Mouse (Mus musculus): Measurements from ENCODE around the gene Cnnm2. TPM values are rescaled to one million over a fixed set of nuclear protein-coding genes. Genes with fewer than 3 reads are reported as not detected.
"Not testable (repeated sequence)": the region's sequence is repeated elsewhere in the genome, so short reads cannot be mapped to it uniquely, and the experiment has no call there.

Cnnm2 gene
- polyA plus RNA-seq (2015; fragmentation: Nextera tagmentation; extraction: Ambion mirVana) = 3.6 and 4.1 TPM in 2 replicates

DNA sequence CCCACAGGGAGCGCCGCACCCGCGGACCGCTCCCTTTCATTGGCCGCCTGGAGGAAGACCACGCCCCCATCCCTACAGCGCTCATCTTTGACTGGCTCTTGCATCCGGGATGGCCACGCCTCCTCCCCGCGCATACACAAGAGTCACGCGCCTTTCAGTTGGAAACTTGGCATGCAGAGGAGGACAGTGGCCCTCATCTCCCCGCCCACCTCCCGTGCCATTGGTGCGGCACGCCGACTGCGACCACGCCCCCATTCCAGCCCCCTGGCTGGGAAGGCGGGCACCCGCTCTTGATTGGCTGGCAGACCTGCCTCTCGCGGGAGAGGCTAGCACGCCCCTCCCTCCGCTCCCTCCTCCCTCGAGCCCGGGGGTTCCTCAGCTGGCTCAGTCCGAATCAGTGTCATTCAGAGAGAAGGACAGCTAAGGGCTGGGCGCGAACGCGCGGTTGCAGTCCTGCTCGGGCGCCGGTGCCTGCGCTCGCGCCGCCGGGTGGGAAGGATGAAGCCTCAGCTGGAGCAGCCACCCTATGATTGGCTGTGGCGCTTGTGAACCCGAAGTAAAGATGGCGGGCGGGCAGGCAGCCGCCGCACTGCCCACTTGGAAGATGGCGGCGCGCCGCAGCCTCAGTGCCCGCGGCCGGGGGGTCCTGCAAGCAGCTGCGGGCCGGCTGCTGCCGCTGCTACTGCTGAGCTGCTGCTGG is at the start of gene Cnnm2:
TSS of gene Cnnm2 (plus strand) at position 350 of the 700 bp plus-strand sequence.
- peaks cover 17% of the 10 kb centered on the region for H3K27me3 ChIP-seq
- peak within 1 kb of the TSS; percentile 67 for H3K9ac ChIP-seq
- peak within 1 kb of the TSS; percentile 100 for H3K4me2 ChIP-seq (replicated peaks)
- H3K9me3 ChIP-seq (replicated peaks) = no peaks in the 10 kb centered on the region
- WGBS = under 1% methylated on average over 59 of the region's 59 CpGs
- ATAC-seq (ENCODE audit: insufficient number of reproducible peaks, low FRiP score, low TSS enrichment, low read depth) = peak; percentile 96
- peak within 1 kb of the TSS; percentile 80 for H3K4me3 ChIP-seq (replicated peaks)
- H3K4me1 ChIP-seq = peaks cover 26% of the 10 kb centered on the region
- no peaks in the 10 kb centered on the region for H3K36me3 ChIP-seq
- peak within 1 kb of the TSS; percentile 79 for H3K27ac ChIP-seq (replicated peaks)

DNA sequence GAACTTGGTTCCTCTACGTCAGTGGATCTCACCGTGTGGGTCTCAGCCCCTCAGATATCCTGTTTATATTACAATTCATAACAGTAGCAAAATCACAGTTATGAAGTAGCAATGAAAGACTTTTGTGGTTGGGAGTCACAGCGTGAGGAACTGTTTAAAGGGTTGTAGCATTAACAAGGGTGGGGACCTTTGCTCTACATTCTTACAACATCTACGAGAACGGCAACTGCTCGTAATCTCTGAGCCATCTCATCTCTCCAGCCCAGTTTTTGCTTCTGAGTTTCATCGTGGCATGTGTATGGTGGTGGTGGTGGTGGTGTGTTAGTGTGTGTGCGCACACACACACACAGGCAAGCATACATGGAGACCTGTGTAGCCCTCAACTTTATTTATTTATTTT is 47.2 kb upstream of the Cnnm2 start:
- Histone ChIP-seq H3K27me3 (no peaks in the 10 kb centered on the region), H3K9ac (no peak overlapping the region), H3K36me3 (peaks cover 16% of the 10 kb centered on the region; the same call in 1 of the 2 replicates), H3K27ac (replicated peaks) (no peak overlapping the region), H3K4me2 (replicated peaks) (no peak overlapping the region), H3K4me3 (replicated peaks) (no peak overlapping the region), H3K9me3 (replicated peaks) (no peaks in the 10 kb centered on the region), H3K4me1 (no peaks in the 10 kb centered on the region)
- WGBS = 77% methylated on average over 8 of the region's 8 CpGs
- no peak for ATAC-seq (ENCODE audit: insufficient number of reproducible peaks, low FRiP score, low TSS enrichment, low read depth)

DNA sequence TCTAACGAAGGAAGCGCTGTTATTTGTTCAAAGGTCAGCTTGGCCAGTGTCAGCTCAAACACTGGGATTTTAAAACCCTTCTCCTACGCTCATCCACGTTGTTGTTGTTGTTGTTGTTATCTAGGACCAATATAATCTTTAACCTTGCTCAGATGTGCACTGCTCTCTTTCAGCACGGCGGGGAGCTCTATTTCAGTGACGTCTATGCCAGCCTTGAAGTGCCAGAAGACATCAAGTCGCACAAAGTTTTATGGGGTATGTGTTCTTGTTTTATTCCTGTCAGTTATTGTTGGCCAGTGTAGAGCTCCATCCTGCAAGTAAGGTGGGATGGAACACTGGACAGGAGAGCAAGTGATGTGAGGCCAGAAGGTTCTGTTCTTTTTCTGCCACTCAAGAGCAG is 46.4 kb upstream of the Cnnm2 start:
- no peak overlapping the region for H3K9ac ChIP-seq
- no peak for ATAC-seq (ENCODE audit: insufficient number of reproducible peaks, low FRiP score, low TSS enrichment, low read depth)
- H3K4me3 ChIP-seq (replicated peaks) = no peak overlapping the region
- H3K36me3 ChIP-seq = peaks cover 16% of the 10 kb centered on the region; the same call in 1 of the 2 replicates
- H3K27me3 ChIP-seq = no peaks in the 10 kb centered on the region
- H3K27ac ChIP-seq (replicated peaks) = no peak overlapping the region
- no peaks in the 10 kb centered on the region for H3K4me1 ChIP-seq
- no peaks in the 10 kb centered on the region for H3K9me3 ChIP-seq (replicated peaks)
- WGBS = 87% methylated on average over 8 of the region's 8 CpGs
- no peak overlapping the region for H3K4me2 ChIP-seq (replicated peaks)

DNA sequence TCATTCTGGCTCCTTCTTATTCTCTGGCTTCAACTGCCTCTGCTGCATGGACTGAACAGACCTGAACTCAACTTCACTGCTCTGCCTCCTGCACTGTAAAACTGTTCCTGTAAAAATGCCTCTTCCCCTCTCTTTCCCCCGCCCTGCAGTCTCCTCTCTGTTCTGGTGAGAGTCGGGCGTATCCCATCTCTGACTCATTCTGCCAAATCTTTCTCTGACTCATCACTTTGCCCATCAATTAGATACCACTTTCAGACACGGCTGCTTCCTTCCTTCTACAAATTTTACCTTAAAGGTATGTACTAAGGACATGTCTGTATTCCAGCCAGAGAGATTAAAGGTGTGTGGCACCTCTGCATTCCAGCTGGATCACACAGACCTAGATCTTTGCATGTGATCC is 43.2 kb upstream of the Cnnm2 start:
- Histone ChIP-seq H3K4me3 (replicated peaks) (no peak overlapping the region), H3K27ac (replicated peaks) (no peak overlapping the region), H3K36me3 (peaks cover 9% of the 10 kb centered on the region; the same call in 1 of the 2 replicates), H3K4me1 (no peaks in the 10 kb centered on the region), H3K27me3 (no peaks in the 10 kb centered on the region), H3K9me3 (replicated peaks) (no peaks in the 10 kb centered on the region), H3K4me2 (replicated peaks) (no peak overlapping the region), H3K9ac (no peak overlapping the region)
- ATAC-seq (ENCODE audit: insufficient number of reproducible peaks, low FRiP score, low TSS enrichment, low read depth) = no peak
- 76% methylated on average over 4 of the region's 4 CpGs for WGBS

DNA sequence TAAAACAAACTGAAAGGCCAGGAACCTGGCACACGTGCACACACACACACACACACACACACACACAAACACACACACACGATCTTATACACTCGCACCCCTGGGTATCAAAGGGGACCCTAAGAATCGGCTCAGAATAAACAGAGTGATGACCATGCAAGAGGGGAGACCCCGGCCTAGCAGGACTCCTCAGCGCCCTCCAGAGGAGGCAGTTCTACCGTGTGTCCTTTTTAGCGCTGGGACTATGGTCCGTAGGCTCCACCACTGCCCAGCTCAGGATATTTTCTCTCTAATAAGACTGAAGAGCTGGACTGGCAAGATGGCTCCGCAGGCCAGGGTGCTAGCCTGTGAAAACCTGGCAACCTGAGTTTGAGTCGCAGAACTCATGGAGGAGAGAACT is 37.0 kb upstream of the Cnnm2 start:
- no peak overlapping the region for H3K4me2 ChIP-seq (replicated peaks)
- no peaks in the 10 kb centered on the region for H3K27me3 ChIP-seq
- WGBS = 65% methylated on average over 11 of the region's 11 CpGs
- no peak overlapping the region for H3K9ac ChIP-seq
- peaks cover 7% of the 10 kb centered on the region; the same call in 1 of the 2 replicates for H3K36me3 ChIP-seq
- ATAC-seq (ENCODE audit: insufficient number of reproducible peaks, low FRiP score, low TSS enrichment, low read depth) = no peak
- H3K27ac ChIP-seq (replicated peaks) = no peak overlapping the region
- H3K4me3 ChIP-seq (replicated peaks) = no peak overlapping the region
- H3K9me3 ChIP-seq (replicated peaks) = no peaks in the 10 kb centered on the region
- H3K4me1 ChIP-seq = no peaks in the 10 kb centered on the region

DNA sequence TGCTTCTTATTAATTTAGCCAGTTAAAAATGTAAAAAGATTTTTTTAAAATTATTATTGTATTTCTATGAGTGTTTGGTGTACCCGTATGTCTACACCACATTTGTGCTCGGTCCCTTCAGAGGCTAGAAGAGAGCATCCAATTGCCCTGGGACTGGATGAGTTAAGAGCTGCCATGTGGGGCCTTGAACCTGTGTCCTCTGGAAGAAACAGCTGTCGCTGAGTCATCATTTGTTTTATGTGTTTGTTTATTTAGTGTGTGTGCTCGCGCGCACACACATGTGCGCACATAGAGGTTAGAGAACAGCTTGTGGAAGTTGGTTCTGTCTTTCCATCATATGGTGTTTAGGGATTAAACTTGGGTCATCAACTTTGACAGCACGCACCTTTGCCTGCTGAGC is 35.3 kb upstream of the Cnnm2 start:
- no peak for ATAC-seq (ENCODE audit: insufficient number of reproducible peaks, low FRiP score, low TSS enrichment, low read depth)
- H3K4me1 ChIP-seq = no peaks in the 10 kb centered on the region
- no peak overlapping the region for H3K27ac ChIP-seq (replicated peaks)
- H3K36me3 ChIP-seq = peaks cover 7% of the 10 kb centered on the region; the same call in 1 of the 2 replicates
- no peaks in the 10 kb centered on the region for H3K9me3 ChIP-seq (replicated peaks)
- H3K4me2 ChIP-seq (replicated peaks) = no peak overlapping the region
- no peak overlapping the region for H3K9ac ChIP-seq
- H3K4me3 ChIP-seq (replicated peaks) = no peak overlapping the region
- WGBS = 97% methylated on average over 8 of the region's 8 CpGs
- H3K27me3 ChIP-seq = no peaks in the 10 kb centered on the region

DNA sequence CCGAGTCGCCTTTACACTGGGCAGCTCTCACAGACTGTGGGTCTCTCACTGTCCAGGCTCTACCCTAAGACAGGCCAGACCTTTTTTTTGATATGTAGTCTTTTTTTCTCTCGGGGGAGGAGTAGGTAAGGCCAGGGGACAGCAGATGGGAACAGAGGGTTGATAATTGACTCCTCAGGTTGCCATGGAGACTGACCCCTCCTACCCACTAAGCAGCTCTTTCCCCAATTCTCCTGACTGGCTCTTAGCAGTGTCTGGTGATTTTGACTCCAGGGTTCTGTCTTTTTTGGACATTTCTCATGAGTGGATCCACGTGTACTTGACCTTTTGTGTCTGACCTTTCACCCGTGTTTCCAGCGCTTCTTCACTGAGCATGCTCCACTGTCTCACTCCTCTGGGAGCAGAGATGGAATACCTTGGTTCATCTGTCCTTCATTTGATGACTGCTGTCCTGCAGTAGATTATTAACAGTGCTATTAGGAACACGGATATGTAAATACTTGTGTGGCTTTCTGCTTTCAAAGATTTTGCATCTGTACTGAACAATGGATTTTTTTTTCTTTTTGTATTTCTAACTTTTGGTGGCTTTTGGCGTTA is 34.2 kb upstream of the Cnnm2 start:
- Histone ChIP-seq H3K36me3 (peaks cover 4% of the 10 kb centered on the region; the same call in 1 of the 2 replicates), H3K27me3 (no peaks in the 10 kb centered on the region), H3K9me3 (replicated peaks) (no peaks in the 10 kb centered on the region), H3K27ac (replicated peaks) (no peak overlapping the region), H3K9ac (no peak overlapping the region), H3K4me3 (replicated peaks) (no peak overlapping the region), H3K4me1 (no peaks in the 10 kb centered on the region), H3K4me2 (replicated peaks) (no peak overlapping the region)
- 60% methylated on average over 8 of the region's 8 CpGs for WGBS
- ATAC-seq (ENCODE audit: insufficient number of reproducible peaks, low FRiP score, low TSS enrichment, low read depth) = peak; percentile 19; the same call in 1 of the 2 replicates

DNA sequence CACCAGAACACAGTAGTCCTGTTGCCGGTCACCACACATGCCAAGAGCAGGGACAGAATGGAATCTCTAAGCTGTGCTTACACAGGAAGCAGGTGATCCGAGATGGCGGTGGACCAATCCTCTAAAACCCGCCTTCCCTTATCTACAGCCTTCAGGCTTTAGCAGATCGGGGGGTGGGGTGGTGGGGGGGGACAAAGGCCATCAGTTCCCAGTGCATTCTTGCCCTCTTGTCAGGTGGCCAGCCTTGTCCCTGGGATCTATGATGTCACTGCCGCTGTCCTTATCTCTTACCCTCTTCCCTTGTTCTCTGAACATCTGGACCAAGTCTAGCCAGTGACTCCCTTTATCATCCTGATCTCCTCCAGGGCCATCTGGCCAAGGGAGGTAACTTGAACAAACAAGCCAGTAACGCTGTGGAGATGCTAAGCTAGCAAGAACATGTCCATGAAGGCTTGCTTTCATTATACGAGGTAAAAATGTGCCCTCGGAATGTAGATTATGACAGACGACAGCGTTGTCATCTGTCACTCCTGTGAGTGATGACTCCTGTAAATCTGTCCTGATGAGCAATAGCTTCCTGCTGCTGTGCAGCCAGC is 33.4 kb upstream of the Cnnm2 start:
- Histone ChIP-seq H3K4me1 (no peaks in the 10 kb centered on the region), H3K4me2 (replicated peaks) (no peak overlapping the region), H3K9ac (no peak overlapping the region), H3K27me3 (no peaks in the 10 kb centered on the region), H3K9me3 (replicated peaks) (no peaks in the 10 kb centered on the region), H3K4me3 (replicated peaks) (no peak overlapping the region), H3K36me3 (peaks cover 4% of the 10 kb centered on the region; the same call in 1 of the 2 replicates), H3K27ac (replicated peaks) (no peak overlapping the region)
- WGBS = 68% methylated on average over 11 of the region's 11 CpGs
- ATAC-seq (ENCODE audit: insufficient number of reproducible peaks, low FRiP score, low TSS enrichment, low read depth) = no peak

DNA sequence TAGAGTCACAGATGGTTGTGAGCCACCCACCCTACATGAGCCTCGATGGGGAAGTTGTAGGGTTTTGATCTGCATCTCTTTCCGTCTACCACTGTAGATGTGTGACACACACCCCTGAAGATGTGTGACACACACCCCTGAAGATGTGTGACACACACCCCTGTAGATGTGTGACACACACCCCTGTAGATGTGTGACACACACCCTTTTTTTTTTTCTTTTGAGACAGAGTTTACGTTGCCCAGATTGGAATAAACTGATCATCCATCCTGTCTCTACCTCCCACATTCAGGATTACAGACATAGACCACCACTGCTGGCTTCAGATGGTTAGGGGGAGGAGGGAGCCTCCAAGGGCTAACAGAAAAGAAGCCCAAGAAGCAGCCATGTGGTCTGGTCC is 32.5 kb upstream of the Cnnm2 start:
- H3K27ac ChIP-seq (replicated peaks) = no peak overlapping the region
- no peak overlapping the region for H3K4me3 ChIP-seq (replicated peaks)
- H3K9ac ChIP-seq = no peak overlapping the region
- H3K27me3 ChIP-seq = no peaks in the 10 kb centered on the region
- H3K36me3 ChIP-seq = peaks cover 4% of the 10 kb centered on the region; the same call in 1 of the 2 replicates
- H3K4me2 ChIP-seq (replicated peaks) = no peak overlapping the region
- H3K4me1 ChIP-seq = no peaks in the 10 kb centered on the region
- 75% methylated on average over 3 of the region's 3 CpGs for WGBS
- no peak for ATAC-seq (ENCODE audit: insufficient number of reproducible peaks, low FRiP score, low TSS enrichment, low read depth)
- no peaks in the 10 kb centered on the region for H3K9me3 ChIP-seq (replicated peaks)

DNA sequence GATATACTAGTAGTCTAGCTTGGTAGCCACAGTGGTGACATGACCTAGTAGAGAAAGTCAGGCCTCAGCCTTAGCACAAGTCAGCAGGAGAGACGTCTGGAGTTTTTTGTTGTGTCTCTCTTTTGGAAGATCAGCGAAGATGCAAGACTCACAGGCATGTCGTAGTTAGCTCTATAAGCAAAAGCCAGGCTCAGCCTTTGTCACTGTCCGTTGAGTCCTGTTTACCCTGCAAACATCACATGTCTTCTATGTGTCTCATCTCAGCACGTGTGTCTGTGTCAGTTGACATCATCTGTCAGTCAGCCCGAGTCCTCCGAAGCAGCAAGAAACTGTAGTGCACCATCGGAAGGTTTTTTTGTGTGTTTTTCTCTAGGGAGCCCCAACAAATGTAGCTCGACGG is 30.0 kb upstream of the Cnnm2 start:
- no peak for ATAC-seq (ENCODE audit: insufficient number of reproducible peaks, low FRiP score, low TSS enrichment, low read depth)
- no peak overlapping the region for H3K27ac ChIP-seq (replicated peaks)
- no peaks in the 10 kb centered on the region for H3K27me3 ChIP-seq
- H3K4me3 ChIP-seq (replicated peaks) = no peak overlapping the region
- no peaks in the 10 kb centered on the region for H3K9me3 ChIP-seq (replicated peaks)
- peaks cover 1% of the 10 kb centered on the region; the same call in 1 of the 2 replicates for H3K36me3 ChIP-seq
- no peak overlapping the region for H3K4me2 ChIP-seq (replicated peaks)
- H3K4me1 ChIP-seq = no peaks in the 10 kb centered on the region
- 85% methylated on average over 10 of the region's 10 CpGs for WGBS
- no peak overlapping the region for H3K9ac ChIP-seq

DNA sequence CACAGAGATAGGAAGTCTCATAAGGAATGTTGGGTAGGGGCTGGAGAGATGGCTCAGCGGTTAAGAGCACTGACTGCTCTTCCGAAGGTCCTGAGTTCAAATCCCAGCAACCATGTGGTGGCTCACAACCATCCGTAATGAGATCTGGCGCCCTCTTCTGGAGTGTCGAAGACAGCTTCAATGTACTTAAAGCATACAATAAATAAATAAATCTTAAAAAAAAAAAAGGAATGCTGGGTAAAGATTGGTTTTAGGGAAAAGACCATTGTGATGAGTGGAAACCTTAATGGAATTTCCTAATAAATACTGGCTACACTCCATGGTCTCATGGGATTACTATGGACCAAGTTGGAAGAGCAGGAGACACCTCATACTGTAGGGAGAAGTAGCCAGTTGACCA is 28.7 kb upstream of the Cnnm2 start:
- WGBS = 93% methylated on average over 5 of the region's 5 CpGs
- H3K4me1 ChIP-seq; H3K9me3 ChIP-seq (replicated peaks); H3K27ac ChIP-seq (replicated peaks); H3K36me3 ChIP-seq; ATAC-seq (ENCODE audit: insufficient number of reproducible peaks, low FRiP score, low TSS enrichment, low read depth); H3K27me3 ChIP-seq; H3K4me2 ChIP-seq (replicated peaks); H3K9ac ChIP-seq; H3K4me3 ChIP-seq (replicated peaks): not testable (repeated sequence)

Data from embryonic facial prominence, embryonic 15.5 days (tissue).